Mouse (Mus musculus): ENCODE measurements at regions not wholly inside any gene's neighbourhood (a gene's known extent, or its start where the extent isn't known, plus 50 kb on each side); places are given as distances from the start of the nearest gene placed in this dataset.
A peak's percentile ranks its signal among the peaks of the same experiment; 100 is the strongest.

GRCm38 (mm10) chr15:57644331-57644953, 167.0 kb upstream of the Slc22a22 start:
- H3K36me3 ChIP-seq (ENCODE audit: control insufficient read depth, insufficient read depth): no peaks in the 10 kb centered on the region
- H3K79me3 ChIP-seq (ENCODE audit: low read depth): no peaks in the 10 kb centered on the region
- no peak overlapping the region for H3K4me3 ChIP-seq (ENCODE audit: insufficient read depth, poor library complexity, severe bottlenecking)
- TF ChIP-seq MAX (IDR thresholded peaks at IDR 0.05) (no peak), CTCF (IDR thresholded peaks at IDR 0.05; ENCODE audit: control insufficient read depth, insufficient read depth, insufficient read length) (peak; percentile 24)
- no peaks in the 10 kb centered on the region for H3K79me2 ChIP-seq (ENCODE audit: control insufficient read depth, insufficient read depth)
- H3K27me3 ChIP-seq (ENCODE audit: control insufficient read depth, insufficient read depth, insufficient read length): no peaks in the 10 kb centered on the region
- no peak overlapping the region for H3ac ChIP-seq (ENCODE audit: control insufficient read depth, insufficient read length, low read depth)

GRCm38 (mm10) chr15:57639115-57639514, 161.7 kb upstream of the Slc22a22 start:
- TF ChIP-seq CTCF (IDR thresholded peaks at IDR 0.05; ENCODE audit: control insufficient read depth, insufficient read depth, insufficient read length): no peak
- no peak for TF ChIP-seq USF1 (IDR thresholded peaks at IDR 0.05; ENCODE audit: low read depth)
- no peak for TF ChIP-seq MAX (IDR thresholded peaks at IDR 0.05)
- TF ChIP-seq MYOG (IDR thresholded peaks at IDR 0.05; ENCODE audit: control insufficient read depth, extremely low read depth, insufficient read length): no peak
- no peak for TF ChIP-seq FOSL1 (IDR thresholded peaks at IDR 0.05; ENCODE audit: insufficient read depth, low read length, poor library complexity, severe bottlenecking)
- no peak for TF ChIP-seq MYOD1 (IDR thresholded peaks at IDR 0.05; ENCODE audit: control insufficient read depth, insufficient read length, low read depth)
- no peak for TF ChIP-seq CEBPB (IDR thresholded peaks at IDR 0.05; ENCODE audit: low read depth)
- Histone ChIP-seq H3ac (ENCODE audit: control insufficient read depth, insufficient read length, low read depth) (no peak overlapping the region), H3K36me3 (ENCODE audit: control insufficient read depth, insufficient read depth) (no peaks in the 10 kb centered on the region)

GRCm38 (mm10) chr15:57633067-57633466, 155.6 kb upstream of the Slc22a22 start:
- no peaks in the 10 kb centered on the region for H3K36me3 ChIP-seq (ENCODE audit: control insufficient read depth, insufficient read depth)
- H3K79me3 ChIP-seq (ENCODE audit: low read depth): no peaks in the 10 kb centered on the region
- H3ac ChIP-seq (ENCODE audit: control insufficient read depth, insufficient read length, low read depth): no peak overlapping the region
- peaks cover 21% of the 10 kb centered on the region for H3K27me3 ChIP-seq (ENCODE audit: control insufficient read depth, insufficient read depth, insufficient read length)
- H3K4me3 ChIP-seq (ENCODE audit: insufficient read depth, poor library complexity, severe bottlenecking): no peak overlapping the region
- no peaks in the 10 kb centered on the region for H3K79me2 ChIP-seq (ENCODE audit: control insufficient read depth, insufficient read depth)
- TF ChIP-seq MYOG (IDR thresholded peaks at IDR 0.05; ENCODE audit: control insufficient read depth, extremely low read depth, insufficient read length) (no peak), CEBPB (IDR thresholded peaks at IDR 0.05; ENCODE audit: low read depth) (no peak), FOSL1 (IDR thresholded peaks at IDR 0.05; ENCODE audit: insufficient read depth, low read length, poor library complexity, severe bottlenecking) (no peak), MAX (IDR thresholded peaks at IDR 0.05) (no peak), CTCF (IDR thresholded peaks at IDR 0.05; ENCODE audit: control insufficient read depth, insufficient read depth, insufficient read length) (no peak), MYOD1 (IDR thresholded peaks at IDR 0.05; ENCODE audit: control insufficient read depth, insufficient read length, low read depth) (no peak)

More at GRCm38 (mm10) chr15:57639115-57639514, 161.7 kb upstream of the Slc22a22 start:
- no peak overlapping the region for H3K4me3 ChIP-seq (ENCODE audit: insufficient read depth, poor library complexity, severe bottlenecking)
- H3K79me3 ChIP-seq (ENCODE audit: low read depth): no peaks in the 10 kb centered on the region
- H3K27me3 ChIP-seq (ENCODE audit: control insufficient read depth, insufficient read depth, insufficient read length): peaks cover 12% of the 10 kb centered on the region
- no peaks in the 10 kb centered on the region for H3K79me2 ChIP-seq (ENCODE audit: control insufficient read depth, insufficient read depth)

GRCm38 (mm10) chr15:57632537-57632936, 155.1 kb upstream of the Slc22a22 start:
- no peak overlapping the region for H3K4me3 ChIP-seq (ENCODE audit: insufficient read depth, poor library complexity, severe bottlenecking)
- TF ChIP-seq MYOG (IDR thresholded peaks at IDR 0.05; ENCODE audit: control insufficient read depth, extremely low read depth, insufficient read length) (no peak), USF1 (IDR thresholded peaks at IDR 0.05; ENCODE audit: low read depth) (no peak), MYOD1 (IDR thresholded peaks at IDR 0.05; ENCODE audit: control insufficient read depth, insufficient read length, low read depth) (no peak), CEBPB (IDR thresholded peaks at IDR 0.05; ENCODE audit: low read depth) (no peak), CTCF (IDR thresholded peaks at IDR 0.05; ENCODE audit: control insufficient read depth, insufficient read depth, insufficient read length) (no peak), FOSL1 (IDR thresholded peaks at IDR 0.05; ENCODE audit: insufficient read depth, low read length, poor library complexity, severe bottlenecking) (no peak), MAX (IDR thresholded peaks at IDR 0.05) (no peak)

GRCm38 (mm10) chr15:57618466-57618865, 141.0 kb upstream of the Slc22a22 start:
- peaks cover 33% of the 10 kb centered on the region for H3K27me3 ChIP-seq (ENCODE audit: control insufficient read depth, insufficient read depth, insufficient read length)
- no peaks in the 10 kb centered on the region for H3K79me2 ChIP-seq (ENCODE audit: control insufficient read depth, insufficient read depth)
- H3ac ChIP-seq (ENCODE audit: control insufficient read depth, insufficient read length, low read depth): no peak overlapping the region

More at GRCm38 (mm10) chr15:57632537-57632936, 155.1 kb upstream of the Slc22a22 start:
- Histone ChIP-seq H3K36me3 (ENCODE audit: control insufficient read depth, insufficient read depth) (no peaks in the 10 kb centered on the region), H3K27me3 (ENCODE audit: control insufficient read depth, insufficient read depth, insufficient read length) (peaks cover 21% of the 10 kb centered on the region), H3K79me3 (ENCODE audit: low read depth) (no peaks in the 10 kb centered on the region), H3K79me2 (ENCODE audit: control insufficient read depth, insufficient read depth) (no peaks in the 10 kb centered on the region), H3ac (ENCODE audit: control insufficient read depth, insufficient read length, low read depth) (no peak overlapping the region)

More at GRCm38 (mm10) chr15:57618466-57618865, 141.0 kb upstream of the Slc22a22 start:
- no peaks in the 10 kb centered on the region for H3K79me3 ChIP-seq (ENCODE audit: low read depth)
- TF ChIP-seq MYOG (IDR thresholded peaks at IDR 0.05; ENCODE audit: control insufficient read depth, extremely low read depth, insufficient read length) (no peak), USF1 (IDR thresholded peaks at IDR 0.05; ENCODE audit: low read depth) (no peak), CTCF (IDR thresholded peaks at IDR 0.05; ENCODE audit: control insufficient read depth, insufficient read depth, insufficient read length) (no peak), MAX (IDR thresholded peaks at IDR 0.05) (no peak), MYOD1 (IDR thresholded peaks at IDR 0.05; ENCODE audit: control insufficient read depth, insufficient read length, low read depth) (no peak), FOSL1 (IDR thresholded peaks at IDR 0.05; ENCODE audit: insufficient read depth, low read length, poor library complexity, severe bottlenecking) (no peak), CEBPB (IDR thresholded peaks at IDR 0.05; ENCODE audit: low read depth) (no peak)
- no peaks in the 10 kb centered on the region for H3K36me3 ChIP-seq (ENCODE audit: control insufficient read depth, insufficient read depth)
- no peak overlapping the region for H3K4me3 ChIP-seq (ENCODE audit: insufficient read depth, poor library complexity, severe bottlenecking)

Data from C2C12 (cell line).